ENCODE assay signal across 9 mouse cellular contexts in the genomic region with DNA sequence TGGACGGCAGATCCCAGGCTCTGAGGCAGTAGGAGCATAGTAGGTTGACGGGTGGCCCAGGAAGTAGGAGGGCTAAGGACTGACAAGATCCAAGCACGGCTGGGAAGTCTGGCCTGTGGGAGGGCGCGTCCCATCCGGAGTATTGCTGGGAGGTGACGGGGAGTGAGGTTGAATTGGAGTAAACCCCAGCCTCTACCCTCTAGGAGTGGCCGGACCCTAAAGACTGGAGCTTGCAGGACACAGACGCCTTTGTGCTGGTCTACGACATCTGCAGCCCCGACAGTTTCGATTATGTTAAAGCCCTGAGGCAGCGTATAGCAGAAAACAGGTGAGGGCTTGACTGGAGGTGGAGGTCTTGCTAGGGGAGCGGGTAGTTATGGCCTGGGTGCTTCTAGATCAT. TPM values are rescaled to one million over a fixed set of nuclear protein-coding genes. Genes with fewer than 3 reads are reported as not detected.
A peak's percentile ranks its signal among the peaks of the same experiment; 100 is the strongest.
DNase-seq lines count a peak whose midpoint lies in the region; ATAC-seq and TF ChIP-seq lines count a peak whose summit lies in the region.
"Had no signal": no experiment of that assay in that cellular context is flagged by ENCODE, and none has a peak within 500 bp of the region (broad histone marks: within the 10 kb centered on the region; RNA-seq: fewer than 3 reads in every experiment).

No protein-coding gene starts in this region.

- intact Hi-C loops in heart, adult 2 months (cut with DNase I) = no loop called here
- intact Hi-C loops in heart, postnatal 36 days (cut with DNase I) = no loop called here

- peak in 1 of 2 experiments; percentile 40 for DNase-seq in heart, adult 2 months
- no peak for DNase-seq in heart, postnatal 36 days
- DNase-seq in liver, embryonic 13.5 days = no peak
- DNase-seq in liver = no peak
- DNase-seq in MEL (ENCODE audit: low read depth, low spot score) = no peak
- peak; percentile 56 for DNase-seq in limb, embryonic 11.5 days (ENCODE audit: low spot score)
- no peak for DNase-seq in frontal cortex, postnatal 36 days (ENCODE audit: low spot score in 2 of 2)
- no peak for DNase-seq in thymus, adult 18-20 months

- TF ChIP-seq EP300 in heart, adult 2 months (IDR thresholded peaks at IDR 0.05; ENCODE audit: insufficient read depth, low read depth, low read length) = no peak
- no peak for TF ChIP-seq EP300 in MEL (IDR thresholded peaks at IDR 0.05; ENCODE audit: low read depth in 1 of 2, low read length in 2 of 2)

- TF ChIP-seq RAD21 in MEL (IDR thresholded peaks at IDR 0.05; ENCODE audit: low read depth, low read length) = no peak

- 30% methylated on average over 14 of the region's 14 CpGs for WGBS in heart, adult 2 months
- WGBS in liver, embryonic 13.5 days (ENCODE audit: insufficient replicate concordance) = 25% methylated on average over 14 of the region's 14 CpGs
- WGBS in limb, embryonic 11.5 days = 17% methylated on average over 14 of the region's 14 CpGs

- no peak for ATAC-seq in liver, embryonic 13.5 days (ENCODE audit: low read depth)
- no peak for ATAC-seq in limb, embryonic 11.5 days (ENCODE audit: insufficient number of reproducible peaks, low FRiP score, low TSS enrichment, low read depth)

- peak overlapping the region; percentile 2; the same call in 1 of the 2 replicates for H3K4me3 ChIP-seq in heart, adult 2 months
- H3K4me3 ChIP-seq in liver, embryonic 13.5 days (replicated peaks) = 0 out of 2 replicates have a peak overlapping the region, but pooled peaks have one; percentile 2
- no peak overlapping the region for H3K4me3 ChIP-seq in MEL (ENCODE audit: control insufficient read depth in 1 of 2, insufficient read depth in 1 of 2, low read depth in 2 of 2, low read length in 2 of 2)
- no peak overlapping the region for H3K4me3 ChIP-seq in limb, embryonic 11.5 days (ENCODE audit: low read depth, low read length)

- no peaks in the 10 kb centered on the region for H3K9me3 ChIP-seq in liver, embryonic 13.5 days (replicated peaks)
- no peaks in the 10 kb centered on the region for H3K9me3 ChIP-seq in MEL (replicated peaks; ENCODE audit: insufficient read depth, low read length)
- H3K9me3 ChIP-seq in limb, embryonic 11.5 days (ENCODE audit: control insufficient read depth, low read length) = no peaks in the 10 kb centered on the region

- no peaks in the 10 kb centered on the region for H3K27me3 ChIP-seq in heart, adult 2 months (ENCODE audit: control insufficient read depth, insufficient read depth, low read length)
- peaks cover 96% of the 10 kb centered on the region for H3K27me3 ChIP-seq in liver, embryonic 13.5 days
- H3K27me3 ChIP-seq in MEL (ENCODE audit: control insufficient read depth in 1 of 2, insufficient read depth in 2 of 2, low read length in 2 of 2) = peaks cover 9 to 14% of the 10 kb centered on the region in 2 experiments
- H3K27me3 ChIP-seq in limb, embryonic 11.5 days (ENCODE audit: control insufficient read depth, insufficient read depth, low read length) = peaks cover 85% of the 10 kb centered on the region

- no peaks in the 10 kb centered on the region for H3K36me3 ChIP-seq in heart, adult 2 months (ENCODE audit: control insufficient read depth, insufficient read depth, low read length)
- H3K36me3 ChIP-seq in liver, embryonic 13.5 days = no peaks in the 10 kb centered on the region
- no peaks in the 10 kb centered on the region; a peak in 1 of 4 replicates for H3K36me3 ChIP-seq in MEL (ENCODE audit: control insufficient read depth in 1 of 2, insufficient read depth in 2 of 2, low read length in 2 of 2)
- no peaks in the 10 kb centered on the region for H3K36me3 ChIP-seq in limb, embryonic 11.5 days (ENCODE audit: control insufficient read depth, insufficient read depth, low read length)

- TF ChIP-seq CTCF in heart, adult 2 months (IDR thresholded peaks at IDR 0.05) = no peak
- no peak for TF ChIP-seq CTCF in MEL (IDR thresholded peaks at IDR 0.05 in 2 of 3, conservative IDR thresholded peaks at IDR 0.05 in 1 of 3; ENCODE audit: control insufficient read depth in 1 of 3, insufficient read depth in 1 of 3, low read depth in 2 of 3, low read length in 3 of 3, poor library complexity in 1 of 3, severe bottlenecking in 1 of 3)

- H3K27ac ChIP-seq in heart, adult 2 months = no peak overlapping the region
- H3K27ac ChIP-seq in liver, embryonic 13.5 days = no peak overlapping the region
- no peak overlapping the region for H3K27ac ChIP-seq in MEL (ENCODE audit: control insufficient read depth, low read depth, low read length)
- no peak overlapping the region for H3K27ac ChIP-seq in limb, embryonic 11.5 days (replicated peaks; ENCODE audit: low read depth, low read length)
- H3K27ac ChIP-seq: macrophage had no signal

- no peak overlapping the region for H3K4me2 ChIP-seq in liver, embryonic 13.5 days
- no peak overlapping the region for H3K4me2 ChIP-seq in limb, embryonic 11.5 days (ENCODE audit: low read depth, severe bottlenecking)

- H3K79me2 ChIP-seq in heart, adult 2 months (replicated peaks; ENCODE audit: control insufficient read depth, insufficient read depth, low read length) = no peaks in the 10 kb centered on the region
- peaks cover 3% of the 10 kb centered on the region; the same call in 1 of the 2 replicates for H3K79me2 ChIP-seq in MEL (ENCODE audit: control insufficient read depth, insufficient read depth, low read length, poor library complexity)

- no peak overlapping the region for H3K9ac ChIP-seq in heart, adult 2 months (ENCODE audit: low read depth, low read length)
- no peak overlapping the region for H3K9ac ChIP-seq in liver, embryonic 13.5 days
- no peak overlapping the region for H3K9ac ChIP-seq in MEL (ENCODE audit: control insufficient read depth, low read depth, low read length, poor library complexity, severe bottlenecking)
- no peak overlapping the region for H3K9ac ChIP-seq in limb, embryonic 11.5 days (ENCODE audit: low read length)

- H3K4me1 ChIP-seq in heart, adult 2 months (ENCODE audit: control insufficient read depth, insufficient read depth, low read length) = peaks cover 17% of the 10 kb centered on the region
- H3K4me1 ChIP-seq in liver, embryonic 13.5 days (replicated peaks) = peaks cover 55% of the 10 kb centered on the region
- H3K4me1 ChIP-seq in MEL (ENCODE audit: control insufficient read depth in 1 of 2, insufficient read depth in 2 of 2, low read length in 2 of 2) = peaks cover 0 to 7% of the 10 kb centered on the region in 2 experiments; a peak in 2 of 4 replicates
- peaks cover 47% of the 10 kb centered on the region for H3K4me1 ChIP-seq in limb, embryonic 11.5 days (ENCODE audit: control insufficient read depth, insufficient read depth, low read length)

- TF ChIP-seq POLR2A in heart, adult 2 months (IDR thresholded peaks at IDR 0.05; ENCODE audit: insufficient read depth, low read depth, low read length) = 0 out of 2 replicates have a peak, but pooled peaks have one; percentile 27
- TF ChIP-seq POLR2A in MEL (IDR thresholded peaks at IDR 0.05; ENCODE audit: control insufficient read depth in 1 of 2, insufficient read depth in 1 of 2, low read depth in 1 of 2, low read length in 2 of 2, poor library complexity in 1 of 2) = no peak; a peak in 1 of 4 replicates

TF ChIP-seq in MEL, 35 proteins besides CTCF, POLR2A, EP300 and RAD21:
- no peak for TF ChIP-seq TCF12 (IDR thresholded peaks at IDR 0.05; ENCODE audit: low read depth, low read length)
- TF ChIP-seq POLR2AphosphoS2 (IDR thresholded peaks at IDR 0.05; ENCODE audit: low read length) = peak; percentile 59; the same call in 1 of the 2 replicates
- TF ChIP-seq MAX (IDR thresholded peaks at IDR 0.05; ENCODE audit: low read length) = no peak
- TF ChIP-seq ZC3H11A (IDR thresholded peaks at IDR 0.05; ENCODE audit: low read depth, low read length) = no peak
- TF ChIP-seq RCOR1 (IDR thresholded peaks at IDR 0.05; ENCODE audit: low read depth, low read length) = no peak
TF ChIP-seq in MEL: peak in this region for 1.

RNA-seq across cellular contexts. Expression of a gene that starts 1.3 kb away (rescaled TPM):
- 1 to 10 TPM; 5.0 to 8.1 TPM for total RNA-seq in heart, adult 2 months (2021)
- 5.2 and 5.4 TPM in 2 replicates for polyA plus RNA-seq in heart, adult 2 months (2012; rRNA removed)
- total RNA-seq in heart, postnatal 36 days (2021) = 1 to 10 TPM; 5.1 to 9.5 TPM
- polyA plus RNA-seq in liver, embryonic 13.5 days (2015; fragmentation: Nextera tagmentation; extraction: Ambion mirVana) = 0.42 and 0.50 TPM in 2 replicates
- 0.23 TPM in 1 of 2 replicates, not detected in the other for total RNA-seq in MEL (2012; rRNA removed)
- polyA plus RNA-seq in MEL (2012; ENCODE audit: insufficient read depth in 1 of 2, insufficient read length in 2 of 2, low read depth in 1 of 2, low replicate concordance in 2 of 2, missing spikeins in 1 of 2) = 1 to 10 TPM in 1 of 2 experiments, not detected in 1; 1.3 TPM
- 0.84 and 0.91 TPM in 2 replicates for polyA plus RNA-seq in limb, embryonic 11.5 days (2014; fragmentation: Nextera tagmentation; extraction: Ambion mirVana)
- polyA plus RNA-seq: macrophage had no signal

RNA-seq across cellular contexts. Expression of a gene that starts 5.9 kb away (rescaled TPM):
- total RNA-seq in heart, adult 2 months (2021) = 10 to 100 TPM; 18.2 to 21.0 TPM
- 22.5 and 27.9 TPM in 2 replicates for polyA plus RNA-seq in heart, adult 2 months (2012; rRNA removed)
- total RNA-seq in heart, postnatal 36 days (2021) = 10 to 100 TPM; 17.5 to 18.7 TPM
- 14.3 and 15.1 TPM in 2 replicates for polyA plus RNA-seq in liver, embryonic 13.5 days (2015; fragmentation: Nextera tagmentation; extraction: Ambion mirVana)
- total RNA-seq in MEL (2012; rRNA removed) = 41.1 and 43.9 TPM in 2 replicates
- 10 to 100 TPM in 1 of 2 experiments, not detected in 1; 89.0 TPM for polyA plus RNA-seq in MEL (2012; ENCODE audit: insufficient read depth in 1 of 2, insufficient read length in 2 of 2, low read depth in 1 of 2, low replicate concordance in 2 of 2, missing spikeins in 1 of 2)
- 30.3 and 34.2 TPM in 2 replicates for polyA plus RNA-seq in limb, embryonic 11.5 days (2014; fragmentation: Nextera tagmentation; extraction: Ambion mirVana)

RNA-seq across cellular contexts. Expression of a gene that starts 39.5 kb away (rescaled TPM):
- total RNA-seq in heart, adult 2 months (2021) = 10 to 100 TPM; 21.2 to 23.3 TPM
- 30.9 and 34.4 TPM in 2 replicates for polyA plus RNA-seq in heart, adult 2 months (2012; rRNA removed)
- total RNA-seq in heart, postnatal 36 days (2021) = 10 to 100 TPM; 21.0 to 28.1 TPM
- 11.8 and 14.3 TPM in 2 replicates for polyA plus RNA-seq in liver, embryonic 13.5 days (2015; fragmentation: Nextera tagmentation; extraction: Ambion mirVana)
- 35.9 TPM in 2 replicates for total RNA-seq in MEL (2012; rRNA removed)
- 10 to 100 TPM in 1 of 2 experiments, not detected in 1; 55.7 TPM for polyA plus RNA-seq in MEL (2012; ENCODE audit: insufficient read depth in 1 of 2, insufficient read length in 2 of 2, low read depth in 1 of 2, low replicate concordance in 2 of 2, missing spikeins in 1 of 2)
- 19.3 and 20.5 TPM in 2 replicates for polyA plus RNA-seq in limb, embryonic 11.5 days (2014; fragmentation: Nextera tagmentation; extraction: Ambion mirVana)

RNA-seq across cellular contexts. Expression of a gene that starts 39.8 kb away (rescaled TPM):
- total RNA-seq in heart, adult 2 months (2021) = 10 to 100 TPM; 89.7 to 92.3 TPM
- 164 and 193 TPM in 2 replicates for polyA plus RNA-seq in heart, adult 2 months (2012; rRNA removed)
- total RNA-seq in heart, postnatal 36 days (2021) = 10 to 100 TPM; 85.9 to 93.8 TPM
- polyA plus RNA-seq in liver, embryonic 13.5 days (2015; fragmentation: Nextera tagmentation; extraction: Ambion mirVana) = 312 and 331 TPM in 2 replicates
- 435 and 452 TPM in 2 replicates for total RNA-seq in MEL (2012; rRNA removed)
- polyA plus RNA-seq in MEL (2012; ENCODE audit: insufficient read depth in 1 of 2, insufficient read length in 2 of 2, low read depth in 1 of 2, low replicate concordance in 2 of 2, missing spikeins in 1 of 2) = 1,000 to 10,000 TPM in 1 of 2 experiments, 100 to 1,000 TPM in 1; 570 to 1,336 TPM
- polyA plus RNA-seq in limb, embryonic 11.5 days (2014; fragmentation: Nextera tagmentation; extraction: Ambion mirVana) = 497 and 511 TPM in 2 replicates

Comparison
In these comparisons a context has a peak if more than half of its experiments do, and no peak if none do; other contexts are left out.
1. H3K4me3 ChIP-seq: peak in heart, adult 2 months (single experiment) and liver, embryonic 13.5 days (single experiment); none in MEL (0 of 2) and limb, embryonic 11.5 days (single experiment).